Mouse (Mus musculus) T-helper 1 cell (primary cell): Measurements from ENCODE around the gene Ddx51.

Experiments used
- in situ Hi-C: fragments of 300-600 bp; cut with MboI, MseI; formaldehyde crosslinking; loops from one replicate; pipeline ENCODE4 v1.15.1; 2025; ENCODE audit warnings: high pct_unique_total_duplicates

Gene Ddx51

GRCm38 (mm10) chr5:110653686-110654085 lies 435 bp downstream of the Ddx51 start:
- in situ Hi-C loops = no loop called here

GRCm38 (mm10) chr5:110659682-110660081 lies 6.4 kb downstream of the Ddx51 start:
- in situ Hi-C loops = no loop called here

GRCm38 (mm10) chr5:110664041-110664440 lies 10.8 kb downstream of the Ddx51 start:
- in situ Hi-C loops = no loop called here

GRCm38 (mm10) chr5:110664750-110665269 lies 11.6 kb downstream of the Ddx51 start:
- in situ Hi-C loops = no loop called here

GRCm38 (mm10) chr5:110665486-110666121 lies 12.4 kb downstream of the Ddx51 start:
- in situ Hi-C loops = no loop called here

GRCm38 (mm10) chr5:110682041-110682440 lies 28.8 kb downstream of the Ddx51 start:
- in situ Hi-C loops = loop anchor here (5.0 kb wide), 1 partner anchor 75 kb away; no protein-coding TSS in a partner anchor

GRCm38 (mm10) chr5:110698617-110699016 lies 45.4 kb downstream of the Ddx51 start:
- in situ Hi-C loops = no loop called here

GRCm38 (mm10) chr5:110704004-110704403 lies 50.8 kb downstream of the Ddx51 start:
- in situ Hi-C loops = no loop called here

- in situ Hi-C loops = no loop called here
These were observed 56.0 kb downstream of the Ddx51 start for GRCm38 (mm10) chr5:110709256-110709655.
